Mouse (Mus musculus) lung, postnatal 4 days (tissue): ENCODE measurements around the gene H2al1b.
"Not testable (repeated sequence)": the region's sequence is repeated elsewhere in the genome, so short reads cannot be mapped to it uniquely, and the experiment has no call there.

Source experiments
- DNase-seq, 2 experiments: peaks; one replicate each; pipeline ENCODE4 v3.0.0; 2021

H2al1b gene

GRCm38 (mm10) chrX:11302132-11302531, at the start of gene H2al1b:
H2al1b (plus strand) TSS chrX:11302432.
- not testable (repeated sequence) for DNase-seq

DNA sequence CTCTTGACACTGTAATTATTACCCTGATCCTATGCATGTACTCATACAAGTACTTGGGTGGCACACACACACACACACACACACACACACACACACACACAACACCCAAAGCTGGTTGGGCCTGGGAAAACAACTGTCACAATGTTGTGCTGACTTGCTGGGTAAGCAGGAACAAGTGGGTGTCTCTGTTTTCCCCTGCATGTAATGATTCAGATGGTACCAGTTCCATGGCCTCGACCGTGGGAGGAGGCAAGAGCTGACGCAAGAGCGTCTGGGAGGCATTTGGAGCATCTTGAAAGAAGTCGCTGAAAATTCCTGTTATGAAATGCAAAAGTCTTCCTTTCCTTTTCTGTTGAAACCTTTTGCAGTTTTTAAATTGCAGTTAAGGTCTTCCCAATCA, 48.2 kb upstream of the H2al1b start:
- DNase-seq, result peak in 1 of 2 experiments; percentile 24

GRCm38 (mm10) chrX:11254521-11255207, 47.6 kb upstream of the H2al1b start:
- DNase-seq, result peak in 1 of 2 experiments; percentile 24

GRCm38 (mm10) chrX:11255564-11256360, 46.5 kb upstream of the H2al1b start:
- no peak for DNase-seq

- DNase-seq, result no peak
Observed at GRCm38 (mm10) chrX:11264918-11265317, 37.3 kb upstream of the H2al1b start.

- DNase-seq, result peak in 1 of 2 experiments; percentile 33
Observed at GRCm38 (mm10) chrX:11267791-11268190, 34.4 kb upstream of the H2al1b start.

GRCm38 (mm10) chrX:11269074-11269473, 33.2 kb upstream of the H2al1b start:
- no peak for DNase-seq

DNA sequence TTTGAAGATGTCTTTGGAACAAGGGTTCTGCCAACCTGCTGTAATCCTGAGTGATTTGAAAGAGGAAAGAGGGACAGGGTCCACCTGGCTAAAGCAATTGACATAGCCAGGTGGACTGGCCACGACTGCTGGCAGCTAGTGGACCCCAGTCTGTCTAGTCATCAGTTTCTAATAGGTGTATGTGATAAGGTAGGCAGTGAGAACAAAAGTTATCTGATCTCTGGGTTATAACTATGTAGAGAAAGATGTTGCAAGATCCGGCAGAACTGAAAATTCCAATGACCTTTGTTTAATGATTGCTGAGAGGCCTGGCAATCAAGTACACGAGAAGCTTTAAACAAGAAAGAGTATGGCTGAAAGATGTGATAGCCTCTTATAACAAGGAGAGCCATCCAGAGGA, 29.0 kb upstream of the H2al1b start:
- DNase-seq, result no peak

- no peak for DNase-seq
Observed at GRCm38 (mm10) chrX:11277083-11277482, 25.1 kb upstream of the H2al1b start.

GRCm38 (mm10) chrX:11280741-11281140, 21.5 kb upstream of the H2al1b start:
- no peak for DNase-seq

GRCm38 (mm10) chrX:11288306-11288882, 13.8 kb upstream of the H2al1b start:
- peak; percentile 32 to 33 for DNase-seq

DNA sequence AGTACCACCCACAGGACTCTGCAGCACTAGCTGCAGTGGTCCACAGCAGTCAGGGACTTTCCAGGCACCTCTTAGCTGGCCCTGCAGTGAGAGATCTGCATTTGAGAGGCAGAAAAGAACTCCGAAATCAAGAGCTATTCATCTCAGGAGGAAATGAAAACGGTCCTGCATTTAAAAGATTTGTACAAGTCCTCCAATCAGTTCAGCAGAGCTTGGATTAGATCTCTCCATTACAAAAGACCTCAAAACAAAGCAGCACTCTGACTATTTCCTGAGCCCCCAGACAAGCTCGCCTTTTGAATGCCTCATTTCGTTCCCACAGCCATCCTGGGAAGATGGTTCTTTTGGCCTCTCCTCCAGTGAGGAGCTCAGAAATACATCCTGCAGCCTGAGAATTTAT, 13.0 kb upstream of the H2al1b start:
- DNase-seq, result no peak

- not testable (repeated sequence) for DNase-seq
Observed at GRCm38 (mm10) chrX:11298957-11299356, 3.3 kb upstream of the H2al1b start, which contains the start of gene H2al1a. H2al1a (plus strand) TSS chrX:11299257.

- DNase-seq, result not testable (repeated sequence)
Observed at GRCm38 (mm10) chrX:11305355-11305754, 3.1 kb downstream of the H2al1b start, which contains the start of gene H2al1c. H2al1c (plus strand) TSS chrX:11305655.

- not testable (repeated sequence) for DNase-seq
Observed at GRCm38 (mm10) chrX:11308524-11308923, 6.3 kb downstream of the H2al1b start, which contains the start of gene H2al1d. H2al1d (plus strand) TSS chrX:11308824.

- DNase-seq, result not testable (repeated sequence)
Observed at GRCm38 (mm10) chrX:11311634-11312033, 9.4 kb downstream of the H2al1b start, which contains the start of gene H2al1e. H2al1e (plus strand) TSS chrX:11311934.

DNA sequence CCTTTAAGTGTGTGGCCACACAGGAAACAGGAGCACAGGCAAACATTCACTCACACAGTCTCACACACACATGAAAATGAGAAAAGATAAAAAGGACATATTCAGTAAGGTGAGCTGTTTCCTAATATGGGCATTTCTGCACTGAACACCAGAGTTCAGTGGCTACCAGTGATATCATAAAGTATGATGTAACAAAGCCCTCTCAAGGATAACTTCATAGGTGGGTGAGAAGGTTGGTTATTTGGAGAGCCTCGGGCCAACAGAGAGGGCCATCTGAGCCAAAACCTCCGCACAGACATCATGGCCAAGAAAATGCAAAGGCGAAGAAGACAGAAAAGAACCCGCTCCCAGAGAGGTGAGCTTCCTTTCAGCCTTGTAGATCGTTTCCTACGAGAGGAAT, 12.6 kb downstream of the H2al1b start, which contains the start of gene H2al1f:
Gene H2al1f, plus strand, starts transcription at position 301 of the 400 bp plus-strand sequence.
- not testable (repeated sequence) for DNase-seq

DNA sequence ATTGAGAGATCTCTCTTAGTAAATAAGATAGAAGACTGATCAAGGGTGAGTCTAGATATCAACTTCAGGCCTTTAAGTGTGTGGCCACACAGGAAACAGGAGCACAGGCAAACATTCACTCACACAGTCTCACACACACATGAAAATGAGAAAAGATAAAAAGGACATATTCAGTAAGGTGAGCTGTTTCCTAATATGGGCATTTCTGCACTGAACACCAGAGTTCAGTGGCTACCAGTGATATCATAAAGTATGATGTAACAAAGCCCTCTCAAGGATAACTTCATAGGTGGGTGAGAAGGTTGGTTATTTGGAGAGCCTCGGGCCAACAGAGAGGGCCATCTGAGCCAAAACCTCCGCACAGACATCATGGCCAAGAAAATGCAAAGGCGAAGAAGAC, 15.7 kb downstream of the H2al1b start, which contains the start of gene H2al1g:
Gene H2al1g, plus strand, starts transcription at position 301 of the 400 bp plus-strand sequence.
- not testable (repeated sequence) for DNase-seq

DNA sequence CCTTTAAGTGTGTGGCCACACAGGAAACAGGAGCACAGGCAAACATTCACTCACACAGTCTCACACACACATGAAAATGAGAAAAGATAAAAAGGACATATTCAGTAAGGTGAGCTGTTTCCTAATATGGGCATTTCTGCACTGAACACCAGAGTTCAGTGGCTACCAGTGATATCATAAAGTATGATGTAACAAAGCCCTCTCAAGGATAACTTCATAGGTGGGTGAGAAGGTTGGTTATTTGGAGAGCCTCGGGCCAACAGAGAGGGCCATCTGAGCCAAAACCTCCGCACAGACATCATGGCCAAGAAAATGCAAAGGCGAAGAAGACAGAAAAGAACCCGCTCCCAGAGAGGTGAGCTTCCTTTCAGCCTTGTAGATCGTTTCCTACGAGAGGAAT, 19.0 kb downstream of the H2al1b start, which contains the start of gene H2al1h:
Gene H2al1h, plus strand, starts transcription at position 301 of the 400 bp plus-strand sequence.
- DNase-seq, result not testable (repeated sequence)

DNA sequence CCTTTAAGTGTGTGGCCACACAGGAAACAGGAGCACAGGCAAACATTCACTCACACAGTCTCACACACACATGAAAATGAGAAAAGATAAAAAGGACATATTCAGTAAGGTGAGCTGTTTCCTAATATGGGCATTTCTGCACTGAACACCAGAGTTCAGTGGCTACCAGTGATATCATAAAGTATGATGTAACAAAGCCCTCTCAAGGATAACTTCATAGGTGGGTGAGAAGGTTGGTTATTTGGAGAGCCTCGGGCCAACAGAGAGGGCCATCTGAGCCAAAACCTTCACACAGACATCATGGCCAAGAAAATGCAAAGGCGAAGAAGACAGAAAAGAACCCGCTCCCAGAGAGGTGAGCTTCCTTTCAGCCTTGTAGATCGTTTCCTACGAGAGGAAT, 22.1 kb downstream of the H2al1b start, which contains the start of gene H2al1i:
Gene H2al1i, plus strand, starts transcription at position 301 of the 400 bp plus-strand sequence.
- DNase-seq, result not testable (repeated sequence)

DNA sequence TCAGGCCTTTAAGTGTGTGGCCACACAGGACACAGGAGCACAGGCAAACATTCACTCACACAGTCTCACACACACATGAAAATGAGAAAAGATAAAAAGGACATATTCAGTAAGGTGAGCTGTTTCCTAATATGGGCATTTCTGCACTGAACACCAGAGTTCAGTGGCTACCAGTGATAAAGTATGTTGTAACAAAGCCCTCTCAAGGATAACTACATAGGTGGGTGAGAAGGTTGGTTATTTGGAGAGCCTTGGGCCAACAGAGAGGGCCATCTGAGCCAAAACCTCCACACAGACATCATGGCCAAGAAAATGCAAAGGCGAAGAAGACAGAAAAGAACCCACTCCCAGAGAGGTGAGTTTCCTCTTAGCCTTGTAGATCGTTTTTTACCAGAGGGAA, 25.3 kb downstream of the H2al1b start, which contains the start of gene H2al1j:
Gene H2al1j, plus strand, starts transcription at position 301 of the 400 bp plus-strand sequence.
- DNase-seq, result not testable (repeated sequence)

- DNase-seq, result peak in 1 of 2 experiments; percentile 34
Observed at GRCm38 (mm10) chrX:11345762-11346161, 43.5 kb downstream of the H2al1b start.

DNA sequence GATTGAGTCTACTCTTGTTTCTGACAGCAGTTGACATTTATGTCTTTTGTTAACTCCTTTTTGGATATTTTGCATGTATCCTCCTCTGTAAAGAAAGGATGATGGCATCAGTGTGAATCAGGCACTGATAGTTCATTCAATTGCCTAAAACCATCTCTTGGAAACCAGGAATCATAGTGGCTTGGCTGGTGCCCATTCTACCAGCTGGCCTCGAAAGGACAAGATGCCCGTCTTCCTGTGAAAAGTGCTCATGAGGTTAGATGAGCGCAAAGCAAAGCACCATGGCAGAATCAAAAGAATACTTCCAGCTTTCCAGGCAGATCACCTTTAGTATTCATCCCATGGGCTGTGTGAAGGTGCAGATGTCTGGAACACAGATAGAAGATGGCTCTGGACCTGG, 44.5 kb downstream of the H2al1b start:
- DNase-seq, result no peak
